Mouse (Mus musculus) ES-E14 (cell line): ENCODE results near the gene Slain1. TPM values are rescaled to one million over a fixed set of nuclear protein-coding genes. Genes with fewer than 3 reads are reported as not detected.

ENCODE experiments used
- DNase-seq: peaks from one replicate; pipeline ENCODE4 v3.0.0-alpha.2; 2013; ENCODE audit warnings: low read depth, low spot score
- H3K27ac ChIP-seq: 2 replicates; pipeline ENCODE4 v1.5.1; 2012; ENCODE audit warnings: low read depth, mild to moderate bottlenecking, low read length, moderate library complexity, mixed read lengths; ENCODE audit not compliant: poor library complexity, insufficient read depth, severe bottlenecking
- H3K36me3 ChIP-seq: 2 replicates; pipeline ENCODE4 v1.6.1; 2012; ENCODE audit warnings: mild to moderate bottlenecking, low read length, moderate library complexity, mixed read lengths; ENCODE audit not compliant: control insufficient read depth, poor library complexity, insufficient read depth, severe bottlenecking
- H3K4me1 ChIP-seq, 2 experiments: fragments of 150-350 bp in 1 of 2; sonication (generic) in 1 of 2; 2 replicates each; pipeline ENCODE4 v1.6.1; 2012; ENCODE audit warnings: low read length in 2 of 2, mild to moderate bottlenecking in 1 of 2, mixed read lengths in 1 of 2; ENCODE audit not compliant: control insufficient read depth in 2 of 2, insufficient read depth in 2 of 2, poor library complexity in 1 of 2
- H3K4me3 ChIP-seq, 2 experiments: fragments of 150-350 bp in 1 of 2; sonication (generic) in 1 of 2; 2 replicates each; pipeline ENCODE4 v1.5.1; 2012; ENCODE audit warnings: low read length in 2 of 2, low read depth in 1 of 2, mild to moderate bottlenecking in 1 of 2, mixed read lengths in 1 of 2; ENCODE audit not compliant: insufficient read depth in 1 of 2, poor library complexity in 1 of 2, severe bottlenecking in 1 of 2
- H3K9ac ChIP-seq: 2 replicates; pipeline ENCODE4 v1.6.1; 2012; ENCODE audit warnings: low read depth, mild to moderate bottlenecking, low read length, mixed read lengths; ENCODE audit not compliant: poor library complexity, insufficient read depth, severe bottlenecking
- H3K9me3 ChIP-seq: fragments of 150-350 bp; sonication (generic); 2 replicates; pipeline ENCODE4 v1.6.1; 2012; ENCODE audit warnings: low read depth, mild to moderate bottlenecking, low read length; ENCODE audit not compliant: control insufficient read depth, insufficient read depth
- CHD2 ChIP-seq: IDR thresholded peaks from 2 replicates; pipeline ENCODE4 v1.6.1; 2014; ENCODE audit warnings: mild to moderate bottlenecking, low read depth, low read length, inconsistent platforms
- HCFC1 ChIP-seq: IDR thresholded peaks from 2 replicates; pipeline ENCODE4 v1.6.1; 2012; ENCODE audit warnings: low read length, inconsistent platforms, borderline replicate concordance; ENCODE audit not compliant: insufficient read depth
- MAFK ChIP-seq: IDR thresholded peaks from 2 replicates; pipeline ENCODE4 v1.6.1; 2014; ENCODE audit warnings: mild to moderate bottlenecking, low read depth, low read length, inconsistent platforms; ENCODE audit not compliant: insufficient read depth
- ZC3H11A ChIP-seq: IDR thresholded peaks from 2 replicates; pipeline ENCODE4 v1.6.1; 2012; ENCODE audit warnings: low read depth, mild to moderate bottlenecking, inconsistent platforms, low read length, borderline replicate concordance
- ZNF384 ChIP-seq: IDR thresholded peaks from 2 replicates; pipeline ENCODE4 v1.6.1; 2012; ENCODE audit warnings: low read depth, low read length, inconsistent platforms
- in situ Hi-C, 2 experiments: fragments of 600-800 bp; cut with MboI; formaldehyde crosslinking; loops; one replicate each; pipeline ENCODE4 v1.15.1; 2025; ENCODE audit warnings: low sequenced_read_pairs in 2 of 2, inconsistent platforms in 1 of 2; ENCODE audit not compliant: unreplicated experiment in 2 of 2
- total RNA-seq: library from RNA; depleted of rRNA; stranded (reverse); fragments of 300-350 nt; gene quantifications from 2 replicates; pipeline ENCODE4 v1.2.3, GENCODE M21; 2012

Slain1 gene
- total RNA-seq, 1 experiment: 3.8 TPM

GRCm38 (mm10) chr14:103717516-103717915 is 67.5 kb downstream of the Slain1 start:
- Histone ChIP-seq H3K27ac (no peak overlapping the region), H3K9me3 (no peaks in the 10 kb centered on the region), H3K4me3 (no peak overlapping the region), H3K9ac (no peak overlapping the region), H3K36me3 (no peaks in the 10 kb centered on the region), H3K4me1 (no peaks in the 10 kb centered on the region)
- in situ Hi-C loops: loop anchor here in 1 of 2 experiments (10.0 kb wide), 1 partner anchor 163 kb away; no protein-coding TSS in a partner anchor
- no peak for DNase-seq
- TF ChIP-seq MAFK (no peak), CHD2 (no peak), HCFC1 (no peak), ZC3H11A (no peak), ZNF384 (no peak)

- Histone ChIP-seq H3K4me3 (no peak overlapping the region), H3K9me3 (no peaks in the 10 kb centered on the region), H3K4me1 (no peaks in the 10 kb centered on the region), H3K9ac (no peak overlapping the region), H3K36me3 (no peaks in the 10 kb centered on the region), H3K27ac (no peak overlapping the region)
- in situ Hi-C loops: loop anchor here in 1 of 2 experiments (10.0 kb wide), 1 partner anchor 163 kb away; no protein-coding TSS in a partner anchor
- TF ChIP-seq CHD2: no peak
- no peak for TF ChIP-seq HCFC1
- TF ChIP-seq ZNF384: no peak
- TF ChIP-seq MAFK: no peak
- TF ChIP-seq ZC3H11A: no peak
- no peak for DNase-seq
Measured at GRCm38 (mm10) chr14:103717979-103718378, 68.0 kb downstream of the Slain1 start.

GRCm38 (mm10) chr14:103718393-103718792 is 68.4 kb downstream of the Slain1 start:
- Histone ChIP-seq H3K4me1 (no peaks in the 10 kb centered on the region), H3K9me3 (no peaks in the 10 kb centered on the region), H3K4me3 (no peak overlapping the region), H3K36me3 (no peaks in the 10 kb centered on the region), H3K27ac (no peak overlapping the region), H3K9ac (no peak overlapping the region)
- in situ Hi-C loops: loop anchor here in 1 of 2 experiments (10.0 kb wide), 1 partner anchor 164 kb away; no protein-coding TSS in a partner anchor
- no peak for DNase-seq
- TF ChIP-seq ZNF384 (no peak), MAFK (no peak), HCFC1 (no peak), ZC3H11A (no peak), CHD2 (no peak)

GRCm38 (mm10) chr14:103718836-103719575 is 69.0 kb downstream of the Slain1 start:
- no peak overlapping the region for H3K27ac ChIP-seq
- 0 out of 2 replicates have a peak overlapping the region, but pooled peaks have one; percentile 22 for H3K9ac ChIP-seq
- no peaks in the 10 kb centered on the region for H3K9me3 ChIP-seq
- peak overlapping the region in 1 of 2 experiments; percentile 14; a peak in 1 of 4 replicates for H3K4me3 ChIP-seq
- H3K36me3 ChIP-seq: no peaks in the 10 kb centered on the region
- DNase-seq: peak; percentile 77
- TF ChIP-seq HCFC1 (no peak), ZNF384 (no peak), ZC3H11A (peak; percentile 60; the same call in 1 of the 2 replicates)
- in situ Hi-C loops: loop anchor here in 1 of 2 experiments (10.0 kb wide), 1 partner anchor 164 kb away; no protein-coding TSS in a partner anchor
- no peaks in the 10 kb centered on the region for H3K4me1 ChIP-seq
